Mouse (Mus musculus) retina, postnatal 1 day (tissue): Measurements from ENCODE around the gene Gin1.

Source experiments
- DNase-seq: peaks from one replicate; pipeline ENCODE4 v3.0.0-alpha.2; 2012

Gene Gin1

GRCm38 (mm10) chr1:97788490-97788889, 18.5 kb downstream of the Gin1 start:
- DNase-seq = no peak

DNA sequence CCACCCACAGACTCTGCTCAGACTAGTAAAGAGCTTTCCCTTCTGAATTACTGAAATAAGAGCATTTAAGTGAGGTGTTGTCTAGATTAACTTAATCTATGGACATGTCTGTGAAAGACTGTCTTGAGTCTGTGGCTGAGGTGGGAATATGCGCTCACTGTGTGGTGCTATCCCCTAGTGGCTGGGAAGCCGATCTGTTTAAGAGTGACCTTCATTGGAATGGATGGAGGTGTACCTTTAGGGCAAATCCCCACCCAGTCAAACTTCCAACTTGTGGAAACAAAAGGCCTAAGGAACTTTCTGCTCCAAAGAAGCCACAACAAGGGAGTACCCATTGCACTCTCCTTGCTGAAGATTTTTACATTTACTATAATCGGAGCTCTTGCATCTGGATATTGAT, 24.1 kb downstream of the Gin1 start:
- no peak for DNase-seq

DNA sequence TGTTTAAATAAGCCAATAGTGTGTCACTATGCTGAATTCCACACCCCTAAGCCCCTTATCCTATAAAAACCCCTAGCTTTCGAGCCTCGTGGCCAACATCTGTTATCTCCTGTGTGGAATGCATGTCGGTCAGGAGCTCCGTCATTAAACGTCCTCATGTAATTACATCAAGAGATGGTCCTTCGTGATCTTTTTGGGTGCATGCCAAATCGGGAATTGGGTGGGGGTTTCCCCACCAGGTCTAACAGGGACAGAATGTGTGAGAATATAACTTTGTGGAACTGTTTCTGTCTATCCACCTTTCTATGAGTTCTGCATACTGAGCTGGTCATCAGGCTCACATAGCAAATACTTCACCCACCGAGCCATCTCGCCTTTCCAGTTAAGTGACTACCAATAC, 26.0 kb downstream of the Gin1 start:
- DNase-seq = no peak

GRCm38 (mm10) chr1:97802207-97802902, 32.4 kb downstream of the Gin1 start:
- DNase-seq = peak; percentile 64

GRCm38 (mm10) chr1:97804520-97804919, 34.5 kb downstream of the Gin1 start:
- no peak for DNase-seq

GRCm38 (mm10) chr1:97809255-97809912, 39.4 kb downstream of the Gin1 start:
- DNase-seq = peak; percentile 63

DNA sequence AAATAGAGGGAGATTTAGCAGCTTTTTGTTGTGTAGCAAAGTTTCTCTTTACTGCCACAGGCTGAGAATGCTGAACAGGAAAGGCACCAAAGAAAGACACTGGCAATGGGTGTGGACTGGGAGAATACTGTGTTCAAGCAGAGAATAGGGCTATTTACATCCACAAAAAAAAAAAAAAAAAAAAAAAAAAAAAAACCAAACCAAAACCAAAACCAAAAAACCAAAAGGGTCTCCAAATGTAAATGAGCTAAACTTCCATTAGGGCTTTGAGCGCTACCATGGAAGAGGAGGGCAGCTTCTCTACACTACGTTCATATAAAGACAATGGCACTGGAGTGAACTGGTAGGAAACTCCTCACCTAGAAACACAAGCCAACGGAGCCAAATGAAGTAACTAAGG, 51.3 kb downstream of the Gin1 start:
- no peak for DNase-seq

DNA sequence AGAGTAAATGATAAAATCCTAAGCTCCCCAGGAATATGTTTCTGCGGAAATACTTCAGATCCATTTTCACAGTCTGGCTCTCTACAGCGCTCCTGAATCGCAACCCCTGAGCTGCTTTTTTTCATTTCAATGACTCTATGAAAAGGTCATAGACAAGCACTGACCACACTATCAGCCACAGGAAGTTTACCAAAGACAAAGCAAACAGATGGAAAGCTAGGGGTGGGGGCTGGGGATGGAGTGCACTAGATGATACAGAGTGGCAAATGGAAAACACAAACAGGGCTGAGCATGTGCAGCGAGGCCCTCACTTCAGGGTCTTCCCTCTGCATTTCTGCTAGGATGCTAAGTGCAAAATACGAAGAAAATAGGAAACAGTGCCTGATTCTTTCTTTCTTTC, 52.2 kb downstream of the Gin1 start:
- no peak for DNase-seq

- DNase-seq = no peak
Measured at GRCm38 (mm10) chr1:97822904-97823303, 52.9 kb downstream of the Gin1 start.

DNA sequence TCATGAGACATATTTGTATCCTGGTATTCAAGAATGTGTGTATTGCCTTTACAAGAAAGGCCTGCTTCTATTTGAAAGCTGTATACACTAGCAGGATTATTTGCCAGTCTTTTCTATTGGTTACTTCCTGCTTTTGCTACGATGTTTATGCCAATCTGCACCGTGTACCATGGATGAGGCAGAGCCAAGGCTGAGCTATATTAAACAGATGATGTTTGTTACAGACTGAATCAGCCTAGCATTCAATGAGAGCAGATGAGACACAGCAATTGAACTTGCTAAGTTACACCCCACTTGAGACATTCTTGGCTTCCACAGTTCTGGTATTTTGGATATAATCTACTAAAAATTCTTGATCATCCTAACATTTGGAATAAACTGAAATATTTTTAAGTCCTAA, 57.6 kb downstream of the Gin1 start:
- DNase-seq = no peak

DNA sequence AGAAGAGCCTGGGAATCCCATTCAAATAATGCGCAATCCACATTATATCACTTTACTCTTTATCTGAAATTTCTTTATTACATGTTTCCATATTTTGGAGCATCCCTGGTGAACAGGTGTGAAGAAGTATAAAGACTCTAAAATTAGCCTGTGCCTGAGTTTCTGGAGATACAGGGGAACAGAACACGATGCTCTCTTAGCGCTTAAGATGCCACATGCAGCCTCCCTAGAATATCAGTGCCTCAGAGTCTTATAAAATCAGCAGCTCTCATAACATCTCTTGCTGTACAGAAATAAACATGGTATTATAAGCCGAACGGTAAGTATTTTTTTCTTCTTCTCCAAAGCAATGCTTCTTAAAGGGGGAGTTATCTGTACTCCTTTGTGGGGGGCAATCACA, 58.1 kb downstream of the Gin1 start:
- no peak for DNase-seq

- peak; percentile 21 for DNase-seq
Measured at GRCm38 (mm10) chr1:97833466-97834353, 63.7 kb downstream of the Gin1 start.

- no peak for DNase-seq
Measured at GRCm38 (mm10) chr1:97834354-97834822, 64.4 kb downstream of the Gin1 start.
